Mouse (Mus musculus): ENCODE data around the gene Slc16a11.
"Not testable (repeated sequence)": the region's sequence is repeated elsewhere in the genome, so short reads cannot be mapped to it uniquely, and the experiment has no call there.

Gene Slc16a11

GRCm38 (mm10) chr11:70212423-70212822 lies at the start of gene Slc16a11:
Gene Slc16a11 (plus strand): TSS chr11:70212752.
- DNase-seq (ENCODE audit: low spot score), result no peak

GRCm38 (mm10) chr11:70165972-70166921 lies 46.3 kb upstream of the Slc16a11 start:
- DNase-seq (ENCODE audit: low spot score), result no peak

- no peak for DNase-seq (ENCODE audit: low spot score)
Observed at GRCm38 (mm10) chr11:70168136-70168535, 44.4 kb upstream of the Slc16a11 start.

- not testable (repeated sequence) for DNase-seq (ENCODE audit: low spot score)
Observed at GRCm38 (mm10) chr11:70169471-70169870, 43.1 kb upstream of the Slc16a11 start.

GRCm38 (mm10) chr11:70170291-70170690 lies 42.3 kb upstream of the Slc16a11 start:
- DNase-seq (ENCODE audit: low spot score), result no peak

GRCm38 (mm10) chr11:70171181-70171580 lies 41.4 kb upstream of the Slc16a11 start:
- DNase-seq (ENCODE audit: low spot score), result no peak

- DNase-seq (ENCODE audit: low spot score), result no peak
Observed at GRCm38 (mm10) chr11:70171847-70172246, 40.7 kb upstream of the Slc16a11 start.

- no peak for DNase-seq (ENCODE audit: low spot score)
Observed at GRCm38 (mm10) chr11:70172298-70172697, 40.3 kb upstream of the Slc16a11 start.

GRCm38 (mm10) chr11:70174491-70174890 lies 38.1 kb upstream of the Slc16a11 start:
- no peak for DNase-seq (ENCODE audit: low spot score)

- no peak for DNase-seq (ENCODE audit: low spot score)
Observed at GRCm38 (mm10) chr11:70177647-70178046, 34.9 kb upstream of the Slc16a11 start.

- no peak for DNase-seq (ENCODE audit: low spot score)
Observed at GRCm38 (mm10) chr11:70178311-70178710, 34.2 kb upstream of the Slc16a11 start.

GRCm38 (mm10) chr11:70178756-70179155 lies 33.8 kb upstream of the Slc16a11 start:
- no peak for DNase-seq (ENCODE audit: low spot score)

- no peak for DNase-seq (ENCODE audit: low spot score)
Observed at GRCm38 (mm10) chr11:70179401-70179800, 33.2 kb upstream of the Slc16a11 start.

GRCm38 (mm10) chr11:70180496-70180895 lies 32.1 kb upstream of the Slc16a11 start:
- no peak for DNase-seq (ENCODE audit: low spot score)

GRCm38 (mm10) chr11:70185120-70185519 lies 27.4 kb upstream of the Slc16a11 start:
- no peak for DNase-seq (ENCODE audit: low spot score)

- no peak for DNase-seq (ENCODE audit: low spot score)
Observed at GRCm38 (mm10) chr11:70189319-70190134, 23.0 kb upstream of the Slc16a11 start.

- DNase-seq (ENCODE audit: low spot score), result no peak
Observed at GRCm38 (mm10) chr11:70191188-70191587, 21.4 kb upstream of the Slc16a11 start.

- no peak for DNase-seq (ENCODE audit: low spot score)
Observed at GRCm38 (mm10) chr11:70192157-70192556, 20.4 kb upstream of the Slc16a11 start.

GRCm38 (mm10) chr11:70193354-70194285 lies 18.9 kb upstream of the Slc16a11 start:
- DNase-seq (ENCODE audit: low spot score), result no peak

GRCm38 (mm10) chr11:70198332-70198731 lies 14.2 kb upstream of the Slc16a11 start:
- DNase-seq (ENCODE audit: low spot score), result no peak

GRCm38 (mm10) chr11:70199107-70199506 lies 13.4 kb upstream of the Slc16a11 start:
- no peak for DNase-seq (ENCODE audit: low spot score)
